Mouse (Mus musculus) retina, postnatal 7 days (tissue): ENCODE measurements around the gene Ppara.

ENCODE experiments used
- DNase-seq: peaks from one replicate; pipeline ENCODE4 v3.0.0-alpha.2; 2012; ENCODE audit warnings: low read depth, low spot score

Ppara gene

GRCm38 (mm10) chr15:85734571-85735033, at the start of gene Ppara:
TSS of gene Ppara (plus strand) at chr15:85734983.
- no peak for DNase-seq

- no peak for DNase-seq
Measured at GRCm38 (mm10) chr15:85686641-85687395, 48.0 kb upstream of the Ppara start.

- DNase-seq: no peak
Measured at GRCm38 (mm10) chr15:85687630-85688410, 47.0 kb upstream of the Ppara start.

DNA sequence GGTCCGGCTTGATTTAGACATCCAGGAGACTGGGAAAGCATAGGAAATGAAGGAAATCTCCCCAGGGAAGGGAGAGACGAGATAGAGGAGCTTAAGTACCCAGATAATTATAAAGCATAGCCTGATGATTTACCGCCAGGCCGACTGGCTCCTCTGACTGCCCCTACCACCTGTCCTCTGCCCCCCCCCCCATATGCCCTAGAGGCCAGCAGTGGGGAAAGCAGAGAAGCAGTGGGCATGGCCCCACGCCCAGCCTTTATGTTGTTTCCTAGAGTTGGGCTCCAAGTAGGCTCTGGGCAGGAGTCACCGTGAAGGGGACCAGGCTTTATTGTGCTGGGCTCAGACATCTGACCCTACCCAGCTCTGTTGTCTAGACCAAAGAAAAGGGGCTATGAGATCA, 46.0 kb upstream of the Ppara start:
- no peak for DNase-seq

GRCm38 (mm10) chr15:85689523-85689922, 45.3 kb upstream of the Ppara start:
- no peak for DNase-seq

DNA sequence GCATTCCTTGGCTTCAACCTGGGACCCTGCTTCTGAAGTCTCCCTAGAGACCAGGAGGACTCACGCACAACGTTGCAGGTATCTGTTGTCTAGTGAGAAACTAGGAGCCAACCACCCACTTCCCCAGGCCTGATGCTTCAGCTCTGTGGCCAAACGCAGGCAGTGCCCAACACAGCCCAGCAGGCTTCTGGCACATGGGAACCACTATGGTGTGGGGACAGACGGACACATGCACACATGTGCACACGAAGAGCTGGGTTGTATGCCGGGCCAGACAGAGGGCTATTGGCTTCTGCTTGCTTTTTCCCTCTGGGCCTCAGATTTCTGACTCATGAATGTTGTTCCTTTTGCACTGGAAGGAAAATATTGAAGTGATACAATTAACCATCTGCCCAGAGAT, 44.7 kb upstream of the Ppara start:
- DNase-seq: no peak

DNA sequence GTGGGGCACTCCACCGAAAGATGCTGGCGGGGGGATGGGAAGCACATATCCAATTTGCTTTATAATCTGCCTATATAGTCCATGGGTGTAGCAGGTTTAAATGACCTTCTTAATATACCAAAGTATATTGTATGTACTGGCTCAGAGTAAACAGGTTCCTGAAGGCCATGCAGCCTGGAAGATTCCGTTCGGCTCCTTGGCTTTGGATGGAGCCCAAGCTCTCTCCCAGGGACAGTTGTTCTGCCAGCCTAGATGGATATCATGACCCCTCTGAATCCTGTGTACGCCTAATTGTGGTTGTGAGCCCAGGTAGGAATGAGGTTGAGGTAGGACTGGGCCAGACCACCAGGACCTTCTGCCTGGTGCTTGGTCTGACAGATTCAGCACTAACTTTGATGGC, 43.9 kb upstream of the Ppara start:
- no peak for DNase-seq

- no peak for DNase-seq
Measured at GRCm38 (mm10) chr15:85693115-85693514, 41.7 kb upstream of the Ppara start.

DNA sequence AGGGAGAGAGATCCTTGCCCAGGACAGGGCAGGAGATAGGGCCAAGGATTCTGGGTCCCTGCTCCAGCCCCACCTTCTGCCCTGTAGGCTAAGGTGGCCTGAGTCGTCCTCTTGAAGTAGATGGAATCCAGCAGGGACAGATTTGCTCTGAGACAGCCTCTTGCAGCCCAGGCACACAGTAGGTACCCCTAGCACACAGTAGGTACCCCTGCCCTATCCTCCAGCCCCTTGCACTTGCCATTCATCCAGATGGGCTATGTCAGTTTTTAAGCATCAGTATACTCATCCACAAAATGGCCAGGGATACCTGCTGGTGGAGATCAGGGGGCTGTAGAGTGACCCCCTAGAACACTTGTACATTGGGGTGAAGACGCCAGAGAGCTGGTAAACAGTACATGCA, 41.0 kb upstream of the Ppara start:
- no peak for DNase-seq

- DNase-seq: no peak
Measured at GRCm38 (mm10) chr15:85694379-85694778, 40.4 kb upstream of the Ppara start.

DNA sequence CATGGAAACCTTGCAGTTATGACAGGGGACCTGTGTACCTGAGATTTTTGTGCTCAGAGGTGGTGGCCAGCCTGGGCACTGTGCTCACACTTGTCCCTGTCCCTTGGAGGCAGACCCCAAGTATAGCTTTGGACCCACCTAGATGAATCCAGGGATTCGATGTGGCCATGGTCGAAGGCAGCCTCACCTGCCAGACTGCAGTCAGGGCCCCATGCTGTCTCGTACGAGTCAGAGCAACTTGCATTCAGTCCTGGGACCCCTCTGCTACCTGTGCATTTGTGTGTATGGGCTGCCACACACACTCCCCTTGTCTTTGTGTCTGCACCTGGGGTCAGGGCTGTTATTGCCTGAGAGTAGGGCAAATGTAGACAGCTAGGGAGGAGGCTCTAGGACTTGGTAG, 39.5 kb upstream of the Ppara start:
- no peak for DNase-seq

DNA sequence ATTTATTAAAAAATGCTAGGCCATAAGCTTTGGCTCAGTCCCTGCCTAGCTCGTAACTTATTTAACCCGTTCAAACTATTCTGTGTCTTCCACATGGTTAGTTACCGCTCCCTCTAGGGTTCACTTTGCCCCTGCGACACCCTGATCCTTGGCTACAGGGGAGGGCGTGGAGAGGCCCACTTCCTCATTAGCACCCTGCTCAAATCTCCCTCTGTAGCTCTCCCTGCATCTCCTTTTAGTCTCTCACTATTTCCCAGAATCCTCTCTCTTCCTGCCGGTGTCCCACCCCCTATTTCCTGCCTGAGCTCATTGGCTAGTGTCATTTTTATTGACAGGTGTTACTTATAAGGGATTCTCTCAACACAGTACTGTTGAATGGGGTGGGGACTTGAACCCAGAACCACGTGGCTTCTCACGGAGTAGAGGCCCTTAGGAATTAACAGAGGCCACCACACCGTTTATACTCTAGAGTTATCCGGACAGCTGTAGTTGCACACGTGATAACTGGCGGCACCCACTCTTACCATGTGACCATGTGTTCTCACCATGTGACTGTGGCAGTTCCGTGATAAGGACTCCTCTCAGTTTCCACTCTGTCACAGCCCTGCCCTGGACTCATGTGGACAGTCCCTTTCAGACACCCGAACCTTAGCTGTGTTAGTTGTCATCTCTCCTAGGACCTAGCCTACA, 36.3 kb upstream of the Ppara start:
- DNase-seq: no peak

GRCm38 (mm10) chr15:85699452-85699851, 35.3 kb upstream of the Ppara start:
- no peak for DNase-seq

DNA sequence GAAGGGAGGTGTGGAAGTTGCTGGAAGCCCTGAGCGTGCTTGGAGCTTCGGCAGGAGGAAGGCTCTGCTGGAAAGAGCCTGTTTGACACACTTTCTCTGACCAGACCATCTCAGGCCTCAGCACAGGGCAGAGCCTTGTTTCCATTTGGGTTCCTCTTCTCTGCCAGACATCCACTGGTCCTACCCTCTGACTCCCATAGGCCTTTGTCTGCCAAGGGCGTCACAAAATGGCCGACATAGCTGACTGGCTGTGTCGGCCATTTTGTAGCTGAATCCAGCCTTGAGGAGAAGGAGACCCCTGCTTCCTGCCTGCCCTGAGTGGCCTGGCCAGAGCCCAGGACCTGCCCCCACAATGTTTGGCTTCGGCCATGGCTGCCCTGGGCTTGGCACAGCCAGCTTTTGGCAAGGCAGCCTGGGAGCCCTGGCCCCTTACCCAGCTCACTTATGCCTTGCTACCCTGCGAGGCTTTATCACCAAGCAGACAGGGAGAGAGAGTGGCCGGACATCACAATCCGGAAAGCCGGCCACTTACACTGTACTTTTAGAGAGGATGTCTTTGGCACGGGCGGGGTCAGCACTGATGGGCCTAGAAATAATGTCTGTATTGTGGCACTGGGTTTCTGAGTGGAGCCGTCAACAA, 34.8 kb upstream of the Ppara start:
- no peak for DNase-seq

GRCm38 (mm10) chr15:85700716-85701115, 34.1 kb upstream of the Ppara start:
- DNase-seq: no peak

GRCm38 (mm10) chr15:85701128-85701930, 33.5 kb upstream of the Ppara start:
- DNase-seq: no peak

GRCm38 (mm10) chr15:85702411-85702951, 32.3 kb upstream of the Ppara start:
- DNase-seq: no peak

GRCm38 (mm10) chr15:85703194-85703641, 31.6 kb upstream of the Ppara start:
- no peak for DNase-seq

DNA sequence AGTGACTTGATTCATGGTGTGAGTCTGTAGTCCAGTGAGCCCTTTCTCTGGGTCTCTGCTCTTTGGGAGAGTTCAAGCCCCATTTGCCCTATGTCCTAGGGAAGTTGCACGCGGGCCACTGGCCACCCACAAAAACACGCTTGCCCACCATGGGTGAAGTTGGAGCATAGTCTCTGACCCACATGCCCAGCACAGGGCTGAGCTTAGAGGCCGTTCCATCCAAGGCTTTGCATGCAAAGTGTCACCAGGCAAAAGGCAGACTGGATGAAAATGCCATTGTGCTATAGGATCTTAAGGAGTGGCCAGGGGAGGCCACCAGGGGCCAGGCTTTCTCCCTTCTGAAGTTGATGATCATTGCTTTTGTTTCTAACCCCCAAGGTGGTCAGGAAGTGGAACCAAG, 30.9 kb upstream of the Ppara start:
- no peak for DNase-seq

DNA sequence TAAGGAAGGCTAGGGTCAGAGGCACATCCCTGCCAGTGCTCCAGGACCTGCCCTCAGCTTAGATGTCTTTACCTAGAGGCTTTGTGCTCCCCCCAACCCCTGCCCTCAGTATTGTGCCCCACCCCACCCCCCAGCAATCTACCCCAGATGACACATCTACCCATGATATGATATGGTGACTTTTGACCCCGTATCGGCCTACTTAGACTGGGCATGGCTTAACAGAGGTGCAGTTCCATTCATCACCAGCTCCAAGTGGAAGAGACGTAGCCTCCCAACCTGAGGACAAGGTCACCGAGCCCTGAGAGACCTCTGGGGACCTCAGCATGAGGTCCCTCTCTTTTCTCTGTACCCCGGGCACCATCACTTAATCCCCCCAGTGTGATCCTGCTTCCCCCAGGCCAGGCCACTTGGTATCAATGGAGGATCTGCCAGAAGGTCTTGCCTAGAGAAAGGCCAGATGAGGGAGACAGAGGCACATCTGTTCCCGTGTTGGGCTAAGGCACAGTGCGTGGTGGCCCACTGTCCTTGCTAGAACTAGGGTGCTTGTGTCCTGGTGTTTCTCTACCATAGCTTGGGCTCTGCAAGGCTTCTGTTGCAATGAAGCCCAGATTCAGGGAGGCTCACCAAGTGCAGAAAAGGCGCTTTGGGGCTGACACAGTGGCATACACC, 30.3 kb upstream of the Ppara start:
- DNase-seq: no peak
